Mouse (Mus musculus) midbrain, embryonic 12.5 days (tissue): ENCODE data around the gene Car8. TPM values are rescaled to one million over a fixed set of nuclear protein-coding genes. Genes with fewer than 3 reads are reported as not detected.
"Not testable (repeated sequence)": the region's sequence is repeated elsewhere in the genome, so short reads cannot be mapped to it uniquely, and the experiment has no call there.

Experiments
- ATAC-seq: fragments of 200-750 bp; cut with Nextera tagmentation; 2 replicates; pipeline ENCODE4 v1.8.0; 2017; ENCODE audit warnings: low read depth, moderate TSS enrichment, moderate library complexity; ENCODE audit not compliant: low FRiP score
- H3K27ac ChIP-seq: fragments of 300-500 bp; sonication (generic); replicated peaks from 2 replicates; pipeline ENCODE4 v1.5.1; 2016; ENCODE audit warnings: mild to moderate bottlenecking
- H3K27me3 ChIP-seq: fragments of 300-500 bp; sonication (generic); 2 replicates; pipeline ENCODE4 v1.6.1; 2016; ENCODE audit warnings: mild to moderate bottlenecking
- H3K36me3 ChIP-seq: fragments of 300-500 bp; sonication (generic); 2 replicates; pipeline ENCODE4 v1.6.1; 2016
- H3K4me1 ChIP-seq: fragments of 300-500 bp; sonication (generic); 2 replicates; pipeline ENCODE4 v1.6.1; 2016
- H3K4me2 ChIP-seq: fragments of 300-500 bp; sonication (generic); replicated peaks from 2 replicates; pipeline ENCODE4 v1.6.1; 2016; ENCODE audit warnings: mild to moderate bottlenecking, moderate library complexity
- H3K4me3 ChIP-seq: fragments of 300-500 bp; sonication (generic); 2 replicates; pipeline ENCODE4 v1.5.1; 2016; ENCODE audit warnings: mild to moderate bottlenecking
- H3K9ac ChIP-seq: fragments of 300-500 bp; sonication (generic); replicated peaks from 2 replicates; pipeline ENCODE4 v1.6.1; 2016; ENCODE audit warnings: mild to moderate bottlenecking, moderate library complexity
- H3K9me3 ChIP-seq: fragments of 300-500 bp; sonication (generic); 2 replicates; pipeline ENCODE4 v1.6.1; 2016; ENCODE audit warnings: mild to moderate bottlenecking
- WGBS: fragments of 180-500 bp; shearing (Covaris S2); methylation state at CpG from one replicate; pipeline ENCODE4 v1.1.7; 2016; 5-methylcytosine and 5-hydroxymethylcytosine counted together
- polyA plus RNA-seq: library from polyadenylated mRNA; unstranded; fragments of >200 nt; fragmentation: Nextera tagmentation; extraction: Ambion mirVana; gene quantifications from 2 replicates; pipeline ENCODE4 v1.2.1, GENCODE M21; 2016

The Car8 gene
- polyA plus RNA-seq, 1 experiment from 2014 or later, result 1.0 TPM

DNA sequence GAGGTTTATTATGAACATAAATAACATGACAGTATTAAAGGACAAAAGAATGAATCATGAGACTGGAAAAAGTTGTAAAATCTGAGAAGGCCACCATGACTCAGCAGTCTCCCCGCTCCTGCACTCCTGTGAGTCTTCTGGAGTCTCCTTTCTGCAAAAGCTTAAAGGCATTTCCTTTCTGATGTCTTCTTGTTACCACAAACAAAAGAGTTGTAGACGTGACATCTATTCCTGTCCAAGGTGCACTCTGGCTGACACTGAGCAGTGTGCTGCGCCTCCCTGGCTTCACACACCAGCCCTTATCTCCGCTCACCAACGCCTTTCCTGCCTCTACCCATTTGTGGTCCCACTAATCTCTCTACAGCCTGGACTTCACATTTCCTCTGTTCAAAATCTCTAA, 38.8 kb downstream of the Car8 start:
- H3K4me2 ChIP-seq, result no peak overlapping the region
- H3K4me3 ChIP-seq, result no peak overlapping the region
- ATAC-seq, result no peak
- WGBS, result 87% methylated on average over 5 of the region's 5 CpGs
- no peaks in the 10 kb centered on the region for H3K36me3 ChIP-seq
- no peaks in the 10 kb centered on the region for H3K27me3 ChIP-seq
- no peaks in the 10 kb centered on the region for H3K4me1 ChIP-seq
- no peak overlapping the region for H3K27ac ChIP-seq
- no peaks in the 10 kb centered on the region for H3K9me3 ChIP-seq
- no peak overlapping the region for H3K9ac ChIP-seq

DNA sequence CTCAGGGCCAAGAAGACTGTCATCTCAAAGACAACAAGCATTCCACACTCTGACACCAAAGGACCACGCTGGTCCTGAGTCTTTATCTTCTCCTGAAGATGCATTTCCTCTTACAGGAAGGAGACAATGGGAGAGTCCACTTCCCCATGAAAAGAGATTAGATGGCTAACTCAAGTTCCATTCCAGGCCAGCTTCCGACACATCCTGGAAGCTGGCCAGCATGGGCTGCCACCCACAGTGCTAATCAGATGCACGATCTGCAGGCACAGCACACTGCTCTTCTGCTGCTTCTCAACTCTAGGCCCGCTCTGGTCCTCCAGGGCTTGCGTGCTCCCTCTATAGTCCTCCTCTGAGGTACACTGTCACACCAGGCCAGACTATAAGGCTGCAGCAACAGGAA, 40.8 kb downstream of the Car8 start:
- Histone ChIP-seq H3K27ac (no peak overlapping the region), H3K4me3 (no peak overlapping the region), H3K36me3 (no peaks in the 10 kb centered on the region), H3K4me2 (no peak overlapping the region), H3K4me1 (no peaks in the 10 kb centered on the region), H3K9ac (no peak overlapping the region), H3K9me3 (no peaks in the 10 kb centered on the region), H3K27me3 (no peaks in the 10 kb centered on the region)
- WGBS, result 73% methylated on average over 5 of the region's 5 CpGs
- ATAC-seq, result no peak

GRCm38 (mm10) chr4:8190441-8190840, 48.4 kb downstream of the Car8 start:
- no peak overlapping the region for H3K4me2 ChIP-seq
- WGBS, result 77% methylated on average over 4 of the region's 4 CpGs
- no peaks in the 10 kb centered on the region for H3K4me1 ChIP-seq
- no peak overlapping the region for H3K9ac ChIP-seq
- no peaks in the 10 kb centered on the region for H3K36me3 ChIP-seq
- no peaks in the 10 kb centered on the region for H3K27me3 ChIP-seq
- H3K4me3 ChIP-seq, result no peak overlapping the region
- no peak for ATAC-seq
- no peak overlapping the region for H3K27ac ChIP-seq
- H3K9me3 ChIP-seq, result 0 out of 2 replicates have a peak, but pooled peaks cover 2% of the 10 kb centered on the region

DNA sequence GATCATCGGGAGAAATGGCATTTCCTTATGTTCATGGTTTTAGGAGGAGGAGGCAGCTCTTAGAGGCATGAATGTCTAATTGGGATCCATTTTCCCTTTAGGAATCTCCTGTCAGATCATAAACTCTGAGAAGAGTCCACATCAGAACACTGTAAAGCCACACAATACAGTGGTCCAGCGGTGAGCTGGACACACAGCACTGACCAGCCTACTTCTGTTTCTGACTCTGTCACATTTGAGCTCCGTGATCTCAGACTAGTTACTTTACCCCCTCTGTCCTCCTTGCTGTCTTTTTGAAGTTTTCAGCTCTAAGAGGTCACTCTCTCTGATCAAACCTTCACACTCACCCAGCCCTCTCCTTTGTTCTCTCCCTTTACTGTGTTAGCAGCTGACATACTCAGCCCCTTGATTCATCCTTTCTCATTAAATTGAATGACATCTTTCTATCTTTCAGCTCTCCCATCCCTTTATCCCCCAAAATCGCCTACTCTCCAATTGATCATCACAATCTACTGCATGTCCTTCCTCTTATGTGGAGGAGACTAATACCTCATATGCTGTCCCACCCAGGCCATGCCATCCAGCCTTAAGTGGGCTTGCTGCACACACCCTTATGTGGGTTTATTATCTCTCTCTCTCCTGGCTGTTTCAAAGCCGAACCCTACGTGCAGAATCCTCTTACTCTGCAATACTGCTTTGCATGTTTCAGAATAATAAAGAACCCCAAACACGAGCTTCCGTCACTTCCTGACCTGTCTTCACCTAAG, 51.7 kb downstream of the Car8 start:
- no peaks in the 10 kb centered on the region for H3K27me3 ChIP-seq

DNA sequence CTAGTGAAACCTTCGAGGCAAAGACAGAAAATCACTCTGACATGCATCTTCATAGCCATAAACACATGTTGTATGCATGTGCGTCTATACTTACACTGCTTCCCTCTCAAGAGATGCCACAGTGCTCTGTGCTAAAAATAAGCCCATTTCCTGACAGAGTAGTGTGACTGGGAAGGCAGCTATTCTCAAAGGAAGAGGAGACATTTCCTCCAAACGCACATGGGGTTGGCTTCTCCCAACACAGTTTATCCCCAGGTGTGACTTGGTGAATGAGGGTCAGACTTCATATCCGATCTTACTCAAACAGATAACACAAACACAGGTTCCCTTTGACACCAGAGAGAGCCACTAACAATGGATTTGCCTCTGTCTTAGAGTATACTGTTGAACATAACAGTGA, 58.3 kb downstream of the Car8 start:
- H3K4me3 ChIP-seq, result no peak overlapping the region
- H3K4me2 ChIP-seq, result no peak overlapping the region
- no peaks in the 10 kb centered on the region for H3K36me3 ChIP-seq
- no peak for ATAC-seq
- 82% methylated on average over 4 of the region's 4 CpGs for WGBS
- H3K4me1 ChIP-seq, result no peaks in the 10 kb centered on the region
- no peak overlapping the region for H3K27ac ChIP-seq
- H3K27me3 ChIP-seq, result no peaks in the 10 kb centered on the region
- no peak overlapping the region for H3K9ac ChIP-seq
- no peaks in the 10 kb centered on the region for H3K9me3 ChIP-seq

More for the DNA sequence above, 51.7 kb downstream of the Car8 start:
- no peaks in the 10 kb centered on the region for H3K36me3 ChIP-seq
- 78% methylated on average over 8 of the region's 8 CpGs for WGBS
- no peaks in the 10 kb centered on the region for H3K4me1 ChIP-seq
- peak; percentile 38; the same call in 1 of the 2 replicates for ATAC-seq
- no peak overlapping the region for H3K27ac ChIP-seq
- 0 out of 2 replicates have a peak, but pooled peaks cover 2% of the 10 kb centered on the region for H3K9me3 ChIP-seq
- no peak overlapping the region for H3K4me3 ChIP-seq
- no peak overlapping the region for H3K9ac ChIP-seq
- H3K4me2 ChIP-seq, result no peak overlapping the region

GRCm38 (mm10) chr4:8154589-8155198, 84.1 kb downstream of the Car8 start:
- no peak for ATAC-seq
- H3K4me3 ChIP-seq, result no peak overlapping the region
- H3K9me3 ChIP-seq, result no peaks in the 10 kb centered on the region
- H3K27ac ChIP-seq, result no peak overlapping the region
- H3K4me1 ChIP-seq, result no peaks in the 10 kb centered on the region
- no peak overlapping the region for H3K4me2 ChIP-seq
- no peaks in the 10 kb centered on the region for H3K36me3 ChIP-seq
- WGBS, result 83% methylated on average over 6 of the region's 6 CpGs
- H3K9ac ChIP-seq, result no peak overlapping the region
- no peaks in the 10 kb centered on the region for H3K27me3 ChIP-seq

DNA sequence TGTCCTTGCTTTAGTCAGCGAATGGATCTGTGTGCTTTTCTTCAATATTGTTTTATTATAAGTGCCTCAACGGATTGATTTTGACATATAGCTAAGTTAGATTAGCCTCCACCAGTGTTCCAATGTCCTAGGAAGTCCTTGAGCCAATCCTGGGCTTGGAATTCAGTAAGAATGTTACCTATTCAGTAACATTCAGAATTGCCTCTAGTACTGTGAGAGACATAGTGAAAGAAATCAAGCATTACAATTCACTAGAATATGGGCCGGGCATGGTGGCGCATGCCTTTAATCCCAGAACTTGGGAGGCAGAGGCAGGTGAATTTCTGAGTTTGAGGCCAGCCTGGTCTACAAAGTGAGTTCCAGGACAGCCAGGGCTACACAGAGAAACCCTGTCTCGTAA, 84.9 kb downstream of the Car8 start:
- not testable (repeated sequence) for H3K4me2 ChIP-seq, H3K4me1 ChIP-seq, H3K36me3 ChIP-seq, H3K27me3 ChIP-seq, H3K4me3 ChIP-seq, H3K9ac ChIP-seq, ATAC-seq, H3K9me3 ChIP-seq, H3K27ac ChIP-seq
- WGBS, result 89% methylated on average over 5 of the region's 5 CpGs

GRCm38 (mm10) chr4:8137403-8137802, 101.4 kb downstream of the Car8 start:
- Histone ChIP-seq H3K4me1 (no peaks in the 10 kb centered on the region), H3K27me3 (no peaks in the 10 kb centered on the region), H3K36me3 (no peaks in the 10 kb centered on the region), H3K9ac (no peak overlapping the region), H3K4me2 (no peak overlapping the region), H3K27ac (no peak overlapping the region), H3K4me3 (no peak overlapping the region), H3K9me3 (no peaks in the 10 kb centered on the region)
- 75% methylated on average over 2 of the region's 2 CpGs for WGBS
- ATAC-seq, result no peak

GRCm38 (mm10) chr4:8132024-8132423, 106.8 kb downstream of the Car8 start:
- no peaks in the 10 kb centered on the region for H3K36me3 ChIP-seq
- no peak overlapping the region for H3K4me3 ChIP-seq
- no peak for ATAC-seq
- no peaks in the 10 kb centered on the region for H3K9me3 ChIP-seq
- H3K4me1 ChIP-seq, result no peaks in the 10 kb centered on the region
- no peak overlapping the region for H3K9ac ChIP-seq
- H3K27ac ChIP-seq, result no peak overlapping the region
- no peaks in the 10 kb centered on the region for H3K27me3 ChIP-seq
- 95% methylated on average over 2 of the region's 2 CpGs for WGBS
- no peak overlapping the region for H3K4me2 ChIP-seq

DNA sequence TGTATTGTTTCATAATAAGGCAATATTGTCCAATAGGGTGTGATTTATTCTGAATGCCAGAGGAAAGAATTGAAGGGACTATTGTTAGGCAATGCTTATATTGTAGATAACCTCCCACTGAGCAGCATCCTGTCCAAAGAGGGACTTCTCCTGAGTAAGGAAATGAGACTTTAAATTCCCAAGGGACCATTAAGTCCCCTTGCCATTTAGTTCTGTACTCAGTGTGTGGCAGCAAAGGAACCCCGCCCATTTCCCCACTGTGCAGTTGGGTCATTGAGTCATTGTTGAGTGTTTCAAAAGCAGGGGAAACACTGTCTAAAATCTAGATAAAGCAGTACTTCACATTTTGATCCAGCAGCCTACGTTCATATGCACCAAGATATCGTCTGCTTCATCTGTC, 125.3 kb downstream of the Car8 start:
- no peaks in the 10 kb centered on the region for H3K9me3 ChIP-seq
- H3K36me3 ChIP-seq, result no peaks in the 10 kb centered on the region
- H3K9ac ChIP-seq, result no peak overlapping the region
- no peak overlapping the region for H3K27ac ChIP-seq
- H3K27me3 ChIP-seq, result no peaks in the 10 kb centered on the region
- 83% methylated on average over 3 of the region's 3 CpGs for WGBS
- H3K4me1 ChIP-seq, result no peaks in the 10 kb centered on the region
- H3K4me3 ChIP-seq, result no peak overlapping the region
- H3K4me2 ChIP-seq, result no peak overlapping the region
- no peak for ATAC-seq

DNA sequence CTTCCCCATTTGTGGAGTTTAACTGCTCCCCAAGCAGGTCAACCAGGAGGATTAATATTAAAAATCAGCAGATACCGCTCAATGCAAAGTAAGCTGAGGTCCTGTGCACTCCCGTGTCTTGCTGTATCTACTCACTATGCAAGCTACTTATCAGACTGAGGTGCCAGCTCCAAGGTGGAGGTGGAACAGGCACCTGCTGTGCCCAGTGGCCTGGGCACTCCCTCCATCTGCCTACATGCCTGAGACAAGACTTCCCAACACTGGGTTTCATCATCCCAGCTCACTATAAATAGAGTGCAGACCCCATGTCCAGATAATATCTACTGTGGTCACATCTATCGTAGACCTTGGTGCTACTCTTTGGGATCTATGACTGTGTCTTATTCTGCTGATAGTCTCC, 127.0 kb downstream of the Car8 start:
- no peaks in the 10 kb centered on the region for H3K9me3 ChIP-seq
- no peak overlapping the region for H3K27ac ChIP-seq
- H3K9ac ChIP-seq, result no peak overlapping the region
- no peaks in the 10 kb centered on the region for H3K4me1 ChIP-seq
- no peak overlapping the region for H3K4me3 ChIP-seq
- no peaks in the 10 kb centered on the region for H3K36me3 ChIP-seq
- no peak for ATAC-seq
- 93% methylated on average over 3 of the region's 3 CpGs for WGBS
- H3K4me2 ChIP-seq, result no peak overlapping the region
- no peaks in the 10 kb centered on the region for H3K27me3 ChIP-seq

GRCm38 (mm10) chr4:8109906-8110567, 128.8 kb downstream of the Car8 start:
- Histone ChIP-seq H3K27ac (no peak overlapping the region), H3K4me1 (no peaks in the 10 kb centered on the region), H3K9ac (no peak overlapping the region), H3K9me3 (no peaks in the 10 kb centered on the region), H3K4me2 (peak overlapping the region; percentile 5; the same call in 1 of the 2 replicates), H3K36me3 (no peaks in the 10 kb centered on the region), H3K27me3 (no peaks in the 10 kb centered on the region), H3K4me3 (no peak overlapping the region)
- 0 out of 2 replicates have a peak, but pooled peaks have one; percentile 36 for ATAC-seq
- whole genome bisulfite sequencing, result 60% methylated on average over 16 of the region's 16 CpGs
